Mouse (Mus musculus) large intestine, adult 2 months (tissue): ENCODE measurements around the gene AI464131. TPM values are rescaled to one million over a fixed set of nuclear protein-coding genes. Genes with fewer than 3 reads are reported as not detected.

ENCODE experiments used
- DNase-seq: peaks from one replicate; pipeline ENCODE4 v3.0.0-alpha.2; 2012; ENCODE audit warnings: low read depth, low spot score
- WGBS: fragments of 180-500 bp; shearing (Covaris S2); methylation state at CpG from one replicate; pipeline ENCODE4 v1.1.7; 2018; 5-methylcytosine and 5-hydroxymethylcytosine counted together
- polyA plus RNA-seq: library from polyadenylated mRNA; depleted of rRNA; stranded (reverse); fragments of >200 nt; gene quantifications from 2 replicates; pipeline ENCODE4 v1.2.3, GENCODE M21; 2012; rRNA removed

Gene AI464131
- 7.1 and 13.3 TPM in 2 replicates for polyA plus RNA-seq

DNA sequence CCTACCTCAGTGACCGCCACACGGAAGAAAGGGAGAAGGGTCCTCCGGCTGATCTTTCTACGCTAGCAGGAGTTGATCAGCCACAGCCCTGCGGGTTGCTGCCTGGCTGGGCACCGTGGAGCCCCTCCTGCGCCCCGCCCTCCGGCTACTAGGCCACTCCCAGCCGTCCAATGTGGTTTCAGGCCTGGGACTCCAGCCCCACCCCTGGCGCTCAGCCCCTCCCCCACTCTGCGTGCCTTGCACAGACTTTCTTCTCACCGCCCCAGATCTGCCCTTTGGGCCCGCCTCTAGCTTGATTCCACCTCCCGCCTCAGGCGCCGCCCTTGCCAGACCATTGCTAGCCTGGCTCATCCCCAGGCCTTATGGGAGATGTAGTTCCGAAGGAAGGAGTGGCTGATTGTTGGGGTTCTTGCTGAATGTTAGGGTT lies at the start of gene AI464131:
AI464131 (minus strand) TSS at position 91 of the 427 bp plus-strand sequence.
- WGBS = under 1% methylated on average over 18 of the region's 18 CpGs
- peak; percentile 99 for DNase-seq

DNA sequence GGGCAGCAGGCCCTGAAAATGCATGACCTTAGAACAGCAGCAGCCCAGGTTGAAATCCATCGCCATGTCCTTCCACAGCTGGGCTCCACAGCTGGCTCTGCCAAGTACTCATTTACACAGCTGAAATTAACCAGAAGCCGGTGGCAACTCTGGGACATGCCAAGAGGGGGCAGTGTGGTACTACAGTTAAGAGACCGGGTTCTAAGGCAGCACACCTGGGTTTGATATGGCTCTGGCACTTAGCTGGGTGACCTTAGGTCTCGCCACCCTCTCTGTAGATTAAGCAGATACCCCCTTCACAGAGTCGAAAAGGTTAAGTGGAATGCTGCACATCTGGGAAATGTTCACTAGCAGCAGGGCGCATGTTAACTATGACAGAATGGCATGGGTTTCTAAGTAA lies 49.7 kb upstream of the AI464131 start:
- WGBS = 35% methylated on average over 6 of the region's 6 CpGs
- peak; percentile 44 for DNase-seq

DNA sequence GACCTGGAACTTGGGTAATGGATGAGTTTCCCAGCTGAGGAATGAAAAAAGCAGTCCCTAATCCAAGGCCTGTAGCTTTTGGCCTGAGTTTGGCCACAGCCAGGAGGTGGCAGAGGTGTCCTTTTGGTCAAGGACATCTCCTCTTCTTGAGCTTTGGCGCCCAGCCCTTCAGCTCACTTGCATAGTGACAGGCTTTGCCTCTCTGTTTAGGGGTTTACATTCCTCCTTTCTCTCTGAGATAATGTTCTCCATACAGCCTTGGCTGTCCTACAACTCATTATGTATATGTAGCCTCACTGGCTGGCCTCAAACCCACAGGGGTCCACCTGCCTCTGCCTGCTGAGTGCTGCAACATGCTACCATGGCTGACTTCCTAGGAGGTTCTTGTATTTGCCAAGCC lies 44.2 kb upstream of the AI464131 start:
- 71% methylated on average over 1 of the region's 1 CpGs for WGBS
- DNase-seq = no peak

DNA sequence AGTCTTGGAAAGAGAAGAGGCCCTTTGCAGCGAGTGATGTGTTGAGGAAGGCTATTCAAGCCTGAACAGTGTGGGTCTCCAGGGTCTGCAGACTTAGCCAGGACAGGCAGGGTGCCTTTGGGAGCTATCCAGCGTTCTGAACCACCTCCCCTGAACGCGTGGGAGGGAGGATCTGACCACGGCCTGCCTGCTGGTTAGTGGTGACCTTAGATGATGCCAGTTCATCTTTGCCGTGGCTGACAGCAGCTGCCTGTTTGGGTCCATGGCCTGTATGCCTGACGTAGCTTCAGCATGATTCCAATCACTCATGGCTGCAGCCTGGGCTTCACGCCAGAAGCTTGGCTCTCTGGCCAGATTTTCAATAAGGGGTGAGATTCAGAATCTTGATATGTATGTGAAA lies 43.1 kb upstream of the AI464131 start:
- DNase-seq = no peak
- 19% methylated on average over 8 of the region's 8 CpGs for whole genome bisulfite sequencing

DNA sequence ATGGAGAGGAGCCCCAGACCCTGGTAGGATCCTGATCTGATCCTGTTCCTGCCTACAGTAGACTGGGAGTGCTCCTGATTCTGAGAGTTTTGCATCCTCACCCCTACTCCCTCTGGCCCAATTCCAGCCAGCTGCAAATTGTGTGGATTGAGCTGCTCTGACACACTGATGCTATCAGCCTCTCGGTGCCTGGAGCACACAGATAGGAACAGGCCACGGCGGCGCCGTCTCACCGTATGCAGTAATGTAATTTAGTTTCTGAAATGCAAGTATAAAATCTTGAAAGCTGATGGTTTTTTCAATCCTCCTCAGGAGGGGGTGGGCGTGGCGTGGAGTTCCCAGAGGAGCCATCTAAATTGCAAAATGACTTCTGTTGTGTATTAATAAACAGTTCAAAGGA lies 39.3 kb upstream of the AI464131 start:
- WGBS = 79% methylated on average over 8 of the region's 8 CpGs

DNA sequence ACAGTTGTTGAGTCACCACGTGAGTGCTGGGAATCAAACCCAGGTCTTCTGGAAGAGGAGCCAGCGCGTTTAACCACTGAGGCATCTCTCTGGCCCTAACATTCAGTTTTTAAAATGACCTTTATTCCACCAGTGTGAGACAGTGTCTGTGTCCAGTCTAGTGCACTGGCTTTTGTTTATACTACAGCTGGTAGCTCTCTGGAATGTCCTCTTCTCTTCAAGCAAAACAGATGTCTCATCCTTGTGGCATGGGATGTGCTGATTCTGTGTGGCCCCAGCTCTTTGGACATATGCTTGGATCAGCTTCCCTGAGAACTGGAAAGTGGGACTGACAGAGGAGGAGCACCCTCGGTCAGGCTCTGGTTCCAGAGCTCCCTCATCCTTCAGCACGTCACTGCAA lies 32.0 kb upstream of the AI464131 start:
- DNase-seq = no peak
- WGBS = 72% methylated on average over 5 of the region's 5 CpGs

More for the DNA sequence above, 39.3 kb upstream of the AI464131 start:
- no peak for DNase-seq

DNA sequence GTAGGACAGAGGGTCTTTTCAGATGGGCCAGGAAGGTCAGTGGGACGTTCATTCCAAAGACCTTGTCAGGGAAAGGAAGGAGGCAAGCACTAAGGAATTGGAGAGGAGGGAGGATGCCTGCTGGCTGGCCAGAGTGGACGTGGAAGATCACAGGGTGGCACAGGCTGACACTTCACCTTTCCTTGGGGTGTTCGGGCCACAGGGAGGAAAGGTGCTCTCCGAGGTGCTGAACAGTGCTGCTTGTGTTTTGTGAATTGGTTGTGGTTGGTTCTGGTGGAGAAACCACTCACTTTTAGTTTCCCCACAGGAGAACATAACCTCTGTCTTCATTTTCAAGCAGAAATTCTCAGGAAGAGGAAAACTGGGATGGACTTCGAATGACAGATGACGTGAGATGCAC lies 29.5 kb upstream of the AI464131 start:
- DNase-seq = no peak
- 28% methylated on average over 6 of the region's 6 CpGs for WGBS

DNA sequence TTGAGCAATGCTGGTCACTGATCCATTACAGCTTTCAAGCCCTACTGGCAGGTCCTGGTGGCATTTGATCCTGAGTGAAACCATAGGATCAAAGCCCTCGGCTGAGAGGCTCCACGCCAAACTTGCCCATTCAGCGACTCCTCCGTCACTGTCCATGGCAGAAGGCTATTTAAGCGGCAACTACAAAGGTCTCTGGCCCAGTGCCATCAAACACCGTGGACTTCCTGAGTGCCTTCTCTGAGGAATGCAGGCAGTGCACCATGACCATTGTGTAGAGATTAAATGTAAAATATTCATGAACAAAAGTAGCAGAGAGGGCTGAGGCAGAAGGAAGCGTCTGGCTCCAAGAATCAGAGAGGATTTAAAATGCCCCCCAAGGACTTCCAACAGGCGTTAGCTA lies 25.1 kb upstream of the AI464131 start:
- WGBS = 24% methylated on average over 8 of the region's 8 CpGs
- no peak for DNase-seq

DNA sequence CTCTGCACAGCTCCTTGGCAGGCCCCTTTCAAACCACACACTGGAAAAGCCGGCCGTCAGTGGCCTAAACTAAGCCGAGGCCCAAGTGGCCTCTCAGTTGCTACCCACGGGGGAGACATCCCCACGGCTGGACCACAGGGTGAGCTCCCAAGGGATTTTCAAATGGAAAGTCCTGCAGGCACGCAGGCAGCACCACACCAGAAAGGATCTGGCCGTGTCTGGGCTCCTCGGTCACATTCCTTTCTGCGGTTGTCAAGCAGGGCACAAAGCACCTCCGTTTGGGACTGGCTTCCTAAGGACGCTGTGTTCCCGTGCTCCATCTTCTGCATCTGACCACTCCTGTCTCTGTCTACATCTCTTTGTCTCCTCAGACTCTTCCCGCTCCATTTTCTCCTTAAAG lies 24.2 kb upstream of the AI464131 start:
- no peak for DNase-seq
- 64% methylated on average over 13 of the region's 13 CpGs for WGBS

DNA sequence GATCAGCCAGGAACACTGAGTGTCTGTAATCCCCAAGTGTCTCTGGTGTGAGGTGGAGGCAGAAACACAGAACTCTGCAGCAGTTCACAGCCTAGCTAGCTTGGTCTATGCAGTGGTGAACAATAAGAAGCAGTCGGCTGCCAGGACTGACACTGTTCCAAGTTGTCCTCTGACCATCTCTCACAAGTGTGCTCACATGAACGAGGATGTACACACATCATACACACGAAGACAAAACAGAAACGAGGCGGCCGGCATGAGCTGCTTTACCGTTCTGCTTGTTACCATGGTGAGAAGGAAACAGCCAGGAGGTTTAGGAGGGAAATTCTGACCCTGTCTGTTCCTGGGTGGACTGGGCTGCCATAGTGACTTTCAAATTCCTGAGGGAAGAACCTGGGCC lies 23.7 kb upstream of the AI464131 start:
- no peak for DNase-seq
- 70% methylated on average over 7 of the region's 7 CpGs for WGBS

DNA sequence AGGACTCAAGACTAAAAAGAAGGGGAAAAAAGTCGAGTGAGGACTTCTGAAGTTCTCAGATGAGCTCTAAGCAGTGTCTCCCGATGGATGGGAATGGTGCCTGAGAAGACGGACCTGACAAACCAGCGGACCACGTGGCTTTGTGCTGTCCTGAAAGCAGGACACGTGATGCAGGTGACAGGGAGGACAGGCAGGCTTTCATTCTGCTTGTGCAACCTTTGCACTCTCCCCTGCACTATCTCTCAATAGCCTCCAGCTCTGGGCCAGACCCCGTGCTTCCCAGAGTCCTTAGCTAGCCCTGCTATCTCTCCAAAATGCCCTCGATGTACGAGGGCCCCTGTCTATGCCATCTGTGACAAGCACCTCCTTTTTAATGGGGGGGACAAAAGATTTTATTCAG lies 22.0 kb upstream of the AI464131 start:
- WGBS = 45% methylated on average over 9 of the region's 9 CpGs
- no peak for DNase-seq

DNA sequence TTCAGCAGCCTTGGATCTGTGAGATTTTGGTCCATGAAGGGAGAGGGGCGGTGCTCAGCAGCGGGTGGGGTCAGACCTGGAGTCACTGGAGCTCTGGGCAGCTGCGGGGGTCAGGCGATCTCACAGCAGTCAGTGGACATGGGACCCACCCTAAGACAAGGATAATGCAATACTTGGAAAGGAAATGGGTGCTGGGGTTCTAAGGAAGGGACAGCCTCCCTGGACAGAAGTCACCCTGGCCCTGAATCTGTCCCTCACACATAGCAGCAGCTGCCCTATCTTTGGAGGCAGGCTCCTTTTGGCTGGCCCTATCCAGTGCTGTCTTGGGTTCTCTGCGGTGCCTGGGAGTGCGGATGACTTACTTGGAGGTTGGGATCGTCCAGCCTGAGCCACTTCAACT lies 21.0 kb upstream of the AI464131 start:
- WGBS = 75% methylated on average over 7 of the region's 7 CpGs
- no peak for DNase-seq

DNA sequence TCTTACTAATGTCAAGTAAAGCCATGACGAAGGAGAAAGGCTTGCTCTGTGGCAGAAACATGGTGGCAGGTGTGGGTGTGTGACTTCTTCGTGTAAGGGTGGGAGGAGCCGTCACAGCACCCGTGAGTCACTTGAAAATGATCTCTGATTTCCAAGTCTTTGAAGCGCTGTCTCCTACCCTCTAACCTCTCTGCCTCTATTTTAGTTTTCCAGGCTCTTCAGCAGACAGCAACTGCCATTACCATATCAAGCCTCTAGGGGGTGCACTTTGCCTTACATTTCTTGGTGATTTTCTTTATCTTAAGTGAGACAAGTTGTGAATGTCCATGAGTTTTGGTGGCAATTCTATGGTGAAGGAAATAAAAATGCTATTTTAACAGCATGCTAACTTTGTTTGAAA lies 19.9 kb upstream of the AI464131 start:
- 27% methylated on average over 5 of the region's 5 CpGs for WGBS
- no peak for DNase-seq

DNA sequence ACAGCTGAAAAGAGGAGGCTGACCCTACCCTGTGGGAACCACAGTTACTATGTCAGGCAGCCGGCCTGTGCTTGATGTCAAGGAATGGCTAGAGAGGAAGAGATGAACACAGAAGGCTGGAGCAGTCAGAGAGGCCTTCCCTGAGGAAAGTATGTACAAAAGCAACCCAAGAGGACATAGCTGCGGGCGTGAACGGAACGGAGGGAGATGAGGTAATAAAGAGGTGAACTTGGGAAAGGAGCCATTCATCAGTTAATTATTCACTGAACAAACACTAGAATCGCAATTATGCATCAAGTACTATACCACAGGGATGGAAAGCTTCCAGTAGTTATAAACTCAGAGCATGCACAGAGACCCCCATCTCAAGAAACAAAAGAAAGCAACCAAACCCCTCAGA lies 19.3 kb upstream of the AI464131 start:
- DNase-seq = no peak
- WGBS = 34% methylated on average over 6 of the region's 6 CpGs

DNA sequence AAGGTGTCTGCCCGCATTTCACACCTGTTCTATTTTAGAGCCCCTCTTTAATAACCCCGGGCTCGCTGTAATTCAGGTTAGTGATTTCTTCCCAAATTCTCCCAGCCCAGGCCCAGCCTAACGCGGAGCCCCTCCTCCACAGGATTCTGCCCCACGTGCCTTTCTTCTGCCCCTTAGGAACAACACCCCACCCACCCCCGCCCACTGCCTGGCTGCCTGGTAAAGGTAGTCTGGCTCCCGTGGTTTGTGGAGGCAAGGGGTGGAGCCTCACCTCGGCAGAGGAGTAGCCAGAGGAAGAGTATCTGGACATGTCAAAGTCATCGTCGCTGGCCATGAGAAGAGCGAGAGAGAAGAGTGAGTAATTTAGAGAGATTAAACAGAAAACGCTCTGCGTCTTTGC lies 17.8 kb upstream of the AI464131 start:
- no peak for DNase-seq
- WGBS = 34% methylated on average over 14 of the region's 14 CpGs

DNA sequence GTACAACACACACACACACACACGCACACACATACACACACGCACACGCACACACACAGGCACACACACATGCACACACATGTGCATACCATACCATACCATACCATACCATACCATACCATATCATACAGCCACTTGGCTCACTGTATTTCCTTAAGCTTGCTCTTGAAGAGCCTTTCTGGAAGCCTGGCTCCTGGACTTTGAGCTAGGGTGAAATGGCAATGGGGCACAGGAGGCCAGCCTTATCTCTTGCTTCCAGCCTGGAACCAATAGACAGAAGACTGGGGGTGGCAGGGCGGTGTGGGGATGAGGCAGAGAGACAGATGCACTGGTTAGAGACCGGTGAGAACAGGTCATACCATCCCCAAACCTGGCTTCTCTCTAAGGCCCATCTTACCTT lies 16.3 kb upstream of the AI464131 start:
- DNase-seq = no peak
- WGBS = 89% methylated on average over 5 of the region's 5 CpGs

DNA sequence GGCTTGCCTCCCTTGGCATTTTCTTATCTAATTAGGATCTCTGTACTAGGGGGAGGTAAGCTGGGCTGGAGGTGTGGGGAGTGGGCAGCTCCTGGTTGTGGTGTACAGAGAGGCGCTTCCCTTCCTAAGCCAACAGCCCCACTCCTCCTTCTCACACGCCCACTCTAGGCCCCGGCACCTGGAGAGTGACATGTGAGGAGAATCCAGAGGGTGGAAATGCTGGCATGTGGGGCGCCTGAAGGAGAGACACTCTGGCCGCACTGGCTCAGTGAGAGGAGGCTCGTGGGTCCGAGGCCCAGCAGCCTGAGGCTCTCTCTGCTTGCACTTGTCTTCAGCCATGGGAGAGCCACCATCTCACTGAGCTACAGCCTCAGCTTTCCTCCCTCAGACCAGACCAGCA lies 15.5 kb upstream of the AI464131 start:
- no peak for DNase-seq
- 85% methylated on average over 7 of the region's 7 CpGs for WGBS

DNA sequence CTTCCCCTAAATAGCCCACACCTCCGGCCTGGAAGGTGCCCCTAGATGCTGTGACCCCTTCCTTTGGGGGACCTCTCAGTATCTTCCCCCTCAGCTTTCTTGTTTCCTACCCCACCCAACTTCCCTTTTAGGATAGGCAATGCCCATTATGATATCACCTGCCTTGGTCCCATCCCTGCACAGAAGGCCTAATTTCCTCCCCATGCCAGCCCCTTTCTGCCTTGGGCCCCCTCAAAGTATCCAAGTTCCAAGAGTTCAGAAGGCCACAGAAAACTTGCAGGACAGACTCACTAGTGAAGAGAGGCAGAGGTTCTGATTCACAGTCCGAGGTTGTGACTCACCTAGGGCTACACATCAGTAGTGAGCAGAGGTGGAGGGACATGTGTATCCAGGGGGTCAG lies 14.4 kb upstream of the AI464131 start, which contains the start of gene 1110017D15Rik:
1110017D15Rik (minus strand) TSS at position 101 of the 400 bp plus-strand sequence.
- WGBS = 83% methylated on average over 2 of the region's 2 CpGs
- no peak for DNase-seq

DNA sequence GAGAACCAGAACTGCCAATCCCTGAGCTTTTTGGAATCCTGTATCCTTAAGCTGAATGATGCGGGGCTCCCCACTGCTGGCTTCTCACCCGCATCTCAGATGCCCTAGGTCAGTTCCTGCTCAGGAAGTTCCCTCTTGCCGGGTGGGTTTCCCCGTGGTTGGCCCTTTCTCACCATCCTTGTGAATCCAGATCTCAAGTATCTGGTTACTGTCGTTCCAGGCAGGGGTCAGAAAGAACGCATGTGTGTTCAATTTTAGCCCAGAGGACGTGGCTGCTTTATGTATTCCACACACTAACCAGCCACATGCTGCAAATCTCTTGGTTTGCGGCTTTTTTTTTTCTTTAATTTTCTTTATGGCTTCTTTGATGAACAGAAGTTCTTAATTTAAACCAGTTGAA lies 10.8 kb upstream of the AI464131 start:
- DNase-seq = no peak
- 28% methylated on average over 8 of the region's 8 CpGs for WGBS

DNA sequence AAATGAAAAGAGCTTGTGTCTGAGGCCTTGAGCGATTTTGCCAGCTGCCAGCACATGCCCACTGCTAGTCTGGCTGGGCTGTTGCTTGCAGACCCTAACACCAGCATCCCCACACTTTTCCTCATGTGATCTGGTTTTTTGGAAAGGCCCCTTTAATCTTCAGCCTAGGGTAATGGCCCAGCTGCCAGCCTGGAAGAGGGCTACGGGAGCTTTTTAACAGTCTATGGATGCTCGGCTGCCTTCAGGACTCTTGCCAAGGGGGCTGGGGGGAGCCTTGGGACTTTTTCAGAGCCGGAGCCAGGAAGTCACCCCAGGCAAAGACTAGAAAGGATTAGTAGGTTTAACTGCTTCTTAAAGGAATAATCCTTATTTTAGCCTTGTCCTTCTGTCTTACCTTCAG lies 10.4 kb upstream of the AI464131 start:
- WGBS = 49% methylated on average over 4 of the region's 4 CpGs
- no peak for DNase-seq

DNA sequence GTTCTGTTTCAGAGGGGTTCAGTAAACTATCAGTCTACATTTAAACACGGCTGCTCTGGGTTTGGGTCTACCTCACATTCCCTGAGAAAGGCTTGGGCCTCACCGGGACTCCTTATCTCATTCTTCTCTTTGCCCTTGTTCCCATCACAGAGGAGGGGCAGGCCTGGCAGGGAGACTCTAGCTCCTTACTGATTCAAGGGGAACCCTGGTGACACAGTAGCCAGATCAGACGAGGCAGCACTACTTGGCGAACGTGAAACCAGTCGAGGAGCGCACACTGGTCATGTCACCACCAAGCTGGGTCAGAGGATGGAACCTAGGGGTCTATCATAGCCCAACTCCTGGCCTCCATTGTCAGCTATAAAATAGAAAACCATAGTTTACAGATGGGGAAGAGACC lies 5.1 kb upstream of the AI464131 start:
- 69% methylated on average over 7 of the region's 7 CpGs for WGBS
- DNase-seq = no peak

DNA sequence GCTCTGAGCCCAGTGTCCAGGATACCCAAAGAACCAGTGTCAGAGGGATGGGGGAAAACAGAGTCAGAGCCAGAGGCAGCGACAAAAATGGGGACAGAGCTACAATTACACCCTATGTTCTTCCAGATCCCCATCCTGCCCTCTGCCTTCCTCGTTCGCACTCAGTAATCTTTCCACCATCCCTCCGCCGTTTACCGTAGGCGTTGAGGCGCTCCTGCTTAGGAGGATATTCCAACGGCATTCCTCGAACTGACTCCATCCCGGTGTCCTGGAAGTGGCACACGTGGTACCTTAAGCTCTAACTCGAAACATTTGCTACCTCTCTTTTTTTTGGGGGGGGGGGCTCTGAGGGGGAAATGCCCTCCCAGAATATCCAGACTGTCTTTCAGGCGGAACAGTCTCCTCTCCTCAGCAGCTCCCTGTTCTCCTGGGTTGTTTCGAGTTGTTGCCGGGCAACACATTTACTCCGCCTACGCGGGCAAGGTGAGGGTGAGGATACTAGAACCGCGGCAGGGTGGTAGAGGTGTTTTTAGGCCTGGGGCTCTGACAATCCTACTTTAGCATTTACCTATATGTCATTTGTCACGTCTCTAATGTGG lies 4.5 kb upstream of the AI464131 start:
- WGBS = 10% methylated on average over 22 of the region's 22 CpGs
- no peak for DNase-seq
